Comparison of ENCODE assay signal across 10 mouse cellular contexts in the genomic region with DNA sequence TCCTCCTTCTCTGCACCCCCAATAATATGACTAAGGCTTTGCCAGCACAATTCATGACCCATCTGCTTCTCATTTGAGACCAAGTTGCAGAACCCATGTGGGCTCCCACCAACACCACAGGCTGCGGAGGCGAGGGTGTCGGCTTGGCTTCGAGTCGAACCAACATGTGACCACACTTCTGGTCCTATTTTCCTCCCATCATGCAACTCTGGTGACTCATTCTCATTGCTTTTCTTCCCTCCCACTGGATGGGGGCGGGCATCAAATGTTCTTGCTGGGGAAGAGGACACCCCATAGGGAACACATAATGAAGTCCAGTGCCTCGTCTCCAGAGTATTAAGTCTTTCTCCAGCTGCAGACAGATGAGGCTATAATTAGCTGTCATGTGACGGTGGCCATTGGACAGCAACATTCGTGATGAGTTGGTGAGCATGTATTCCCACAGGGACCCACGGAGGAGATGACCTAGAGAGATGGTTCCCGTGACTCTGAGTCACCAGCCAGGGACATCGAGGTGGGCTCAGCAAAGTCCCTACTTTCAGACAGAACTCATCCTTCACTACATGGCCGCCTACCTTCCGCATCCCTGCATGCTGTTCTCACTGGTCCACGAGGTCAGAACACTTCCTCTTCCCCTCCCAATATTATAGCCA. TPM values are rescaled to one million over a fixed set of nuclear protein-coding genes. Genes with fewer than 3 reads are reported as not detected.
DNase-seq lines count a peak whose midpoint lies in the region; TF ChIP-seq lines count a peak whose summit lies in the region.
"Had no signal": no experiment of that assay in that cellular context is flagged by ENCODE, and none has a peak within 500 bp of the region (broad histone marks: within the 10 kb centered on the region; RNA-seq: fewer than 3 reads in every experiment).

No protein-coding gene starts in this region.

- H3K27ac ChIP-seq in gastrocnemius, adult 2 months = peak overlapping the region; percentile 85

- TF ChIP-seq CTCF in gastrocnemius, adult 2 months (IDR thresholded peaks at IDR 0.05) = no peak

- no peak overlapping the region for H3K4me3 ChIP-seq in gastrocnemius, adult 2 months

- intact Hi-C loops in gastrocnemius, adult 2 months (cut with DNase I) = no loop called here

- DNase-seq in gastrocnemius, adult 2 months = peak; percentile 84
- no peak for DNase-seq in gastrocnemius, postnatal 10 days
- peak; percentile 88 for DNase-seq in heart, adult 8-10 months (ENCODE audit: low spot score)
- DNase-seq in layer of hippocampus, adult 9-11 months = peak; percentile 94
- peak; percentile 92 to 93 for DNase-seq in right cerebral cortex, adult 2 months (ENCODE audit: low spot score in 2 of 2)
- no peak for DNase-seq in retina, embryonic 14.5 days (ENCODE audit: low spot score)
- no peak for DNase-seq in kidney, postnatal 4 days
- no peak for DNase-seq in embryo, embryonic 10.5 days (ENCODE audit: low spot score)
- DNase-seq: thymus, postnatal 4 days had no signal

RNA-seq across cellular contexts. Expression of a gene that starts 39.0 kb away (rescaled TPM):
- total RNA-seq in gastrocnemius, adult 2 months (2021) = 10 to 100 TPM; 51.3 to 69.5 TPM
- 100 to 1,000 TPM; 340 to 382 TPM for total RNA-seq in gastrocnemius, postnatal 10 days (2021)
- total RNA-seq in heart, adult 8-10 months (2022) = 100 to 1,000 TPM in 3 of 4 experiments, 10 to 100 TPM in 1; 93.1 to 141 (median 113) TPM
- total RNA-seq: neutrophil, adult 5-6 weeks had no signal

RNA-seq across cellular contexts. Expression of a gene that starts 39.0 kb away (rescaled TPM):
- total RNA-seq in gastrocnemius, adult 2 months (2021) = 100 to 1,000 TPM in 1 of 2 experiments, 10 to 100 TPM in 1; 73.3 to 117 TPM
- 100 to 1,000 TPM; 741 to 775 TPM for total RNA-seq in gastrocnemius, postnatal 10 days (2021)
- 100 to 1,000 TPM; 136 to 221 (median 183) TPM for total RNA-seq in heart, adult 8-10 months (2022)
- total RNA-seq: neutrophil, adult 5-6 weeks had no signal

Comparison
In these comparisons a context has a peak if more than half of its experiments do, and no peak if none do; other contexts are left out.
1. DNase-seq: peak in gastrocnemius, adult 2 months (single experiment), heart, adult 8-10 months (single experiment), layer of hippocampus, adult 9-11 months (single experiment) and right cerebral cortex, adult 2 months (2 of 2); none in gastrocnemius, postnatal 10 days (single experiment), retina, embryonic 14.5 days (single experiment), kidney, postnatal 4 days (0 of 2) and embryo, embryonic 10.5 days (single experiment).